Mouse (Mus musculus): Measurements from ENCODE around the gene Cacna1s. TPM values are rescaled to one million over a fixed set of nuclear protein-coding genes. Genes with fewer than 3 reads are reported as not detected.

Gene Cacna1s
- total RNA-seq, 2 experiments from 2014 or later = 558 to 576 TPM

DNA sequence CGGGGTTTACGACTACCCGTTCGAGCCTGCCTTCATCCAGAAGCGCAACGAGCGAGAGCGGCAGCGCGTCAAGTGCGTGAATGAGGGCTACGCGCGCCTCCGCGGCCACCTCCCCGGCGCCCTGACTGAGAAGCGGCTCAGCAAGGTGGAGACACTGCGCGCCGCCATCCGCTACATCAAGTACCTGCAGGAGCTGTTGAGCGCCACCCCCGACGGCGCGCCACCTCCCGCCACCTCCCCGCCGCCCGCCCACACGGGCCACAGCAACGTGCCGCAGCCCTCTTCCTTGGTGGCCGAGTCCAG lies 1.6 kb upstream of the Cacna1s start:
- no peak for DNase-seq

DNA sequence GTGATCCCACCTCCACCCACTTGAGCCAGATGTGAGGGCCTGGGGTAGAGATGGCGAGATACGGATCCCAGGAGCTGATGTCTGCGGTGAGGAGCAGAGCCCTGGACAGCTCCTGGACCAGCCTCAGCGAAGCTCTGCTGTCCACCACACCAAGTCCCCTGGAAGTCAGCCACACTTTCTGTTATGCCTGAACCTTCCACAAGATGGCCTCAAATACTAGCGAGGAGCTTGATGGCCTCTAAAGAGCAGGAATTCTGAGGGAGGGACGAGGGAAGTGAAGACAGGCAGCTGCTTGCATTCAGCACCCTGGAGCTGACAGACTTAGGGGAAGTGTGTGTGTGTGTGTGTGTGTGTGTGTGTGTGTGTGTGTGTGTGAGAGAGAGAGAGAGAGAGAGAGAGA lies 1.1 kb upstream of the Cacna1s start:
- peak; percentile 70 for DNase-seq

DNA sequence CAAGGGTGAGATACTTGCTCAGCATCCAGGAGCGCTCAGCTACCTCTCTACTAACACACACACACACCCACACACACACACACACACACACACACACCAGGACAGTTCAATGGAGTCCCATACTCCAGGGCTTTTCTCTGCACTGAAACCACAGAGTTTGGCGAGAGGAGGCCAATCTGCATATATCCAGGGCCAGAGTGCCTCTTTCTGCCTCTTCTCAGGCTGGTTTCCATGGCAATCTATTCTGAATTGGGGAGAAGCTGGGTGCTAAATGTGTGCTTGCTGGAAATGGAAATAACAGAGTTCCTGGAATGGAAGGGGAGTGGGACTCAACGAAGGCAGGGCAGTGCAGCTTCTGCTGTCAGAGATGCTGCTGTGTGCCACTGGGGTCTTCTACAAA lies 3.2 kb downstream of the Cacna1s start:
- DNase-seq = no peak

DNA sequence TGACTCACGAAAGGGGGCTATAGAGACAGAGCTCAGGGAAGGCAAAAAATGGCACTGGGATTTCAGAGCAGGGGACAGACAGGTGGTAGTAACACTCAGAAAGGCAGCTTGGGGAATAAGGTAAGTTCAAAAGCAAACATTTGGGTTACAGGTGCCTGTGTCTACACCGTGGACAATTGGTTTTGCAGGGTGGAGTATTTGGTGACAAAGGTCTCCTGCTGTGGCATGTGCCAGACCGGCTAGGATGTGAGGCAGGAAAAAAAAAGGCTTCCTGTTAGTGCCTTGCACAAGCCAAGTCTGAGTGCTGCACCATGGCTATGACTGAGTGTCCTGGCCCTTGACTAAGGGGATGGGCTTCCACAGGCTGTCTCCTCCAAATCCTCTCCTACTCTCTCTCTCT lies 6.0 kb downstream of the Cacna1s start:
- DNase-seq = no peak

DNA sequence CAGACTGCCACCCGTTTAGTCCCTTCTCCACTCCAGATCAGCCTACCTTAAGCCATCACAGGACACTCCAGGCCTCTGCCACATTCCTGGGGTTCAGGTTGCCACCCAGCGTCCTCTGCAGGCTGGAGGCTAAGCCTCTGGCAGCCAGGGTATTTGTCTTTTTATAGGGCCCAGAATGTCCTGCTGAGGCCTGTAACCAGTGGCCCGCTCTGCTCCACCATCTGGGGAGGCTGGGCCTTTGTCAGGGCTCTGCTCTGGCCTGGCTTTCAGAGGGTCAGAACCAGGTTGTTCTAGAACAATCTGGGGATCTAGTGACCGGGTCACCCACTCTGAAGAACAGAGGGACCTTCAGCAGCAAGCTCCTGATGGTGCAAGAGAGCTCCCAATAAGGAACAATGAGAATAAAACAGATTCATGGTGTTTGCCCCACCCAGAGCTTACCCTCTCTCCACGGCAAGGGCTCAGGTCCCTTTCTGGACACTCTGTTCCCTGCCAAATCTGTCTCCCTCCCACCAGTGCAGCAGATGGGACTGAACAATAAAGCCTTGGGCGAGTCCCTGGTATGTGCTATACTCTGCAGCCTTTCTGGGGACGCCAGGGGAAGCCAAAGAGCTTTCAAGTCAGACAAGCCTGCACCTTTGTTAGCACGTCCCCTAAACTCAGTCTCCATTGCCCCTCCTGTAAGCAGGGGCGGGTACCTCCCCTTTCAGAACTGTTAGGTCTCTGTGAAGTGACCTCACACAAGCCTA lies 8.7 kb downstream of the Cacna1s start:
- DNase-seq = peak; percentile 77

DNA sequence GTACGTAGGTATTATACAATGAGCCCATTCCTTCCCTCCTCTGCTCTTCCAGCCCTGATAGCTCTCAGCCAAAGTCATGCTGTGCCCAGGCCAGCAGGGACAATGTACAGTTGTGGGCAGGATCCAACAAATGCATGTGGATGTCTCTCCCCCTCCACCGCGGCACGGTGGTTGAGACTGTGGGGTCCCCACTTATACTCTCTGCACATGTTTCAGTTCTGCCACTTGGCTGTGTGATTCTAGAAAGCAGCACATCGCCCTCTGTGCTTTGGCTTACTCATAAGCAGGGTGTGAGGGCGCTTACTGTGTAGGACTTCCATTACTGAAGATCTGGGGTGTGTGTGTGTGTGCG lies 9.2 kb downstream of the Cacna1s start:
- DNase-seq = no peak

DNA sequence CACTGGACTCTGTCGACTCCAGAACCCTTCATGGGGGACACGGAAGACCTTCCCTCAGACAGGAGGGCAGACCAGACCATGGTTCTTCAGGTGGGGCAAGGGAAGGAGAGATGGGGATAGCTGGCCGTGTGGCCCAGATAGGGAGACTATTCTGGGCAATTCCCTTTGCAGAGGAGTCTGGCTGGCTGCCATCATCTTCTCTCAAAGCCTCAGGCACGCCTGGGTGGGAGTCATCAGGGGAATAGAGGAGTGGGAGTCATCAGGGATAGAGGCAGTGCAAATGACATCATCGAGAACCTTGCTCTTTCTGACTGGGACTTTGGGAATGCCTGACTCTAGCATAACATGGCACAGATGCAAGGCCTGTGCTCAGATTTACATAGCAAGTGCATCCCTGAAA lies 11.4 kb downstream of the Cacna1s start:
- DNase-seq = no peak

DNA sequence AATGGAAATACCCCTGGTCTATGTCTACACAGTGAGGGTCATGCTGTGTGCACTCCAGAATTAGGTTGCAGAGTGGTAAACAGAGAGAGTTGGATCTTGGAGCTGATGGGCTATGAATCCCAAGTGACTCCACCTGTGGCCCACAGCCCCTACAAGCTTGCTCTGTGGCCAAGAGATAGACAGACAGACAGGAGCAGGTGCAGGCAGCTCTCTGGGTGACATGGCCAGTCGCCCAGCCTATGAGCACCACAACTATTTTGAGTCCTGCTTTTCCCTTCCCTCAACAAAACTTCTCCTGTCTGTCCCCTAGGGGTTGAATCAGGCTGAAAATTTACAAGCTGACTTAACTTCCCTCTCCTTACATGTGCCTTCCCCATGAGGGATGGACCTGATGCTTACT lies 14.1 kb downstream of the Cacna1s start:
- peak; percentile 61 for DNase-seq

DNA sequence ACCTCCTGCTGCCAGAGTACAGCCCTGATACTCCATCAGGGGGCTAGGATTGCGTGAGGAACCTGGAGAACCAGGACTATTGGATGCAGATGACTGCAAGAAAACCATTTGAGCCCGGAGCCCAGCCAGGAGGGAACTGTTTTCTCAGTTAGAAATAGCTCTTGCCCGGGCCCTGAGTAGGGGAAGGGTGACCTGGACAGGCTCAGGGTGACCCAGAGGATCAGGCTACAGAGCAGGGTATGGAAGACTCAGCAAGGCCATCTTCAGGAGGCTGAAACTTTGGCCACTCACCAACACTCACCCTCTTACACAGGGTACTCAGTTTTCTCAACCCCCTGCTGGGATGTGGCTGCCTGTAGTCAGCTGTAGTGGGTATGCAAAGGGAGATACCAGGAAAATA lies 15.0 kb downstream of the Cacna1s start:
- peak; percentile 26 for DNase-seq

DNA sequence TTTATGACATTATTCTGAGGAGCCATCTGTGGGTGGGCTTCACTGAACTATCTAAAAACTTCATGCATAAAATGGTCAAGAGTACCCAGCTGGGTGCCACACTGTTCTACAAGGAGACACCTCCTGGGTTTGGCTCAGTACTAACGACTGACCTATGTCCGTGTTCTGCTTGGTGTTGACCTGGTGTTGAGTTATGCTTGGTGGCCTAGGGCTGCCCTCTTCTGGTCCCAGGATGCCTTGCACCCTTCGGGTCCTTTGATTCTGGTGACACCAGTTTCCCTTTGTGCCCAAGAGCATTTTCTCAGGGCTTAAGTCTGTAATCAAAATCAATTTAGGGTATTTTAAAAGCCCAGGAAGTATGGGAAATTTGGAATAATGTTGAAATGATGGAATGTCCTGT lies 23.5 kb downstream of the Cacna1s start:
- peak; percentile 47 for DNase-seq

DNA sequence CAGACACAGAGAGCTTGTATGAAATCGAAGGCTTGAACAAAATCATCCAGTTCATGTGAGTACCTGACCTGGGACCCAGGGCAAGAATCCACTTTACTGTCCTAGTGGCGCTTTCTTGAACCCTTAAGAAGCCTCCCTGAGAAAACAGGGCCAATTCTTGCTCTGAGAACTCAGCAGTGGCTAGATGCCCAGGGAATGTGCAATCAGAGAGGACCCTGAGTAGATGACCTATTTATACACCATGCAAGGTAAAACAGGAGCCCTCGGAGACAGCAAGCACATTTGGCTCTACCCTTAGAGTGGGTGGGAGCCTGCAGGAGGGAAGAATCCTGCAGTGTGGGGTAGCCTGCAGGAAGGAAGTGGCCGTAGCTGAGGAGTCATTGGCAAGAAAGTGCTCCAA lies 25.1 kb downstream of the Cacna1s start:
- peak; percentile 28 for DNase-seq

DNA sequence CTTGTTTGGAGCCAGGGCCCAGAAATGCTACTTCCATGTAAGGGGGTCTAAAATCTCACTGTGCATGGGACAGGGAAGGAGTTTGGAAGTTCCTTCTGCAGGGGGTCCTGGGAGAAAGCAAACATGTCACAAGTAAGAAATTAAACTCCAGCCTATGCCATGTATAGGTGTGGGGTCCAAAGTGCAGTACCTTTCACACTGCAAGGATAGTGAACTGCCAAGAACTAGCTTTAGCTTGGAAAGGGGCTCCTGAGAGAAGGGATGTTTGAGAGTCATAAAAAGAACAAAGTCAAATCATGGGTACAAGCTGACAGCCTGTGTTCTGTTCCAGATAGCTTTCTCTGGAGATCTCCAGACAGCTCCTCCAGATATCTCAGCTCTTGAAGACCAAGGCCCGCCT lies 28.6 kb downstream of the Cacna1s start:
- no peak for DNase-seq

DNA sequence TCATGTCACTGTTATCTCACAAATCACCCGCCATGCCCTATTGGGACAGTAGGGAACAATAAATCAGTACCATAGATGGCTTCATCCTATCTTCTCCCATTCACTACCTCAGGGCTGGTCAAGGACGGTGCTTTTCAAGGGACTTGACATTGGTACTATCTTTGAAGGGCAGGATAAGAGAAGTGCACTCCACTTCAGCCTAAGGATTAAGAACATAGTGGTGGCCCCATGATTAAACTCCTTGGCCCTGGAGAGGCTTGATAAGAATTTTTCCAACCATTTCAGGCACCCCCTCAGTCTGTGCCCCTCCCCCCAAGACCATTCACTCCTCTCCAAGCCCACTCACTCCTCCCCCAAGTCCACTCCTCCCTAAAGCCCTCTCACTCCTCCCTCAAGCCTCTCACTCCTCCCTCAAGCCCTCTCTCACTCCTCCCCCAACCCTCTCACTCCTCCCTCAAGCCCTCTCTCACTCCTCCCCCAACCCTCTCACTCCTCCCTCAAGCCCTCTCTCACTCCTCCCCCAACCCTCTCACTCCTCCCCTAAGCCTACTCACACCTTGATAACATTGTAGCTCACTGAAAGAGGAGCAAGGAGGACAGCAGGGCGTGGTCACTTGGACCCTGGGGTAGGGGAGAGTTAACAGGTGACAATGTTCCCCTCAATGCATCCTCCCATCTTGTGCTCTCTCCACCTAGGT lies 33.6 kb downstream of the Cacna1s start:
- DNase-seq = no peak

DNA sequence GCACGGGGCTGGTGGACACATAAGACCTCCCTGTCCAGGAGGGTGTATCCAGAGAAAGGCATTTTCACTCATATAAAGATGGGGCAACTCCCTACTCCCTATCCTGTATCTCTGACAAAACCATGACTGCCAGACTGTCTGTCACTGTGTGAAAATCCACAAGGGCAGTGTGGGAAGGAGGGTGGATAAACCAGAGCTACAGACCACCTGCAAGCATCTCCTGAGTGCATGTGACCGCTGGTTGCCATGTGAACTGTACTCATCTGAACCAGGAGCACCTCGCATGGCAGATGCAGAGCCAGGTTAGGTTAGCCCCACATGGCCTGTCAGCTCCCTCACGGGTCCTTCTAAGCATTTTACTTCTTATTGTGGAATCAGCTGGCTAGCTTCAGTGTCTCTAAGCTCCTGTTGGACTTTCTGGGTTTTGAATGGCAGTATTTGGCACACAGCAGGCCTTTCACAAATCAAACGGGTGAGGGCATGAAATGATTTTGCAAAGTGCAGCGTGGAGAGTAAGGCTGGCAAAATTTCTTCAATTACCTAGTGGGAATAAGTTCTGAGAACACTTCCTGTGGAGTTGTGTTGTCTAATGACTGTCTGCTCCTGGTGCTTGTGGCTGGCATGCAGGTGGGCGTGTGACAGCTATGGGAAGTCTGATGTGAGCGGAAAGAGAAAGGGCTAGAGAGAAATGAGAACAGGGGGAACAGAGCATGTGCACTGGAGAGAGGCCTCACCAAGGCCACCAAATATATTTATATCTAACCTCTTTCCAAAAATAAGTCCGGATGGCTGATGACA lies 37.0 kb downstream of the Cacna1s start:
- no peak for DNase-seq

DNA sequence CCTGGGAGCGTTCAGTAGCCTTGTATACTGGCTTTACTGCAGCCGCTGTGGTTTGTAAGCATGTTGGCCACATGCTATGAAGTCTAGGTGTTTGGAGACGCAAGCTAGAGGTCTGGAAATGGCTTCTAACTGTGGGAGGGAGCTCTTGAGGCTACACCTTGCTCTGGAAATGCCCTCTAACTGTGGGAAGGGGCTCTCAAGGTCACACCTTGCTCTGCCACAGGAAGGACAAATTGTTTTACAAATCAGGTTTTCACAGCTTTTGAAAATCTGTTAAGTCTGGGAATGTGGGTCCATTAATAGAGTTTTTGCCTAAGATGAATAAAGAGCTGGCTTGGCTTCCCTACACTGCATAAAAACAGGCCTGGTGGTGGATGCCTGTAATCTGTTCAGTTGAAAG lies 41.2 kb downstream of the Cacna1s start:
- no peak for DNase-seq

DNA sequence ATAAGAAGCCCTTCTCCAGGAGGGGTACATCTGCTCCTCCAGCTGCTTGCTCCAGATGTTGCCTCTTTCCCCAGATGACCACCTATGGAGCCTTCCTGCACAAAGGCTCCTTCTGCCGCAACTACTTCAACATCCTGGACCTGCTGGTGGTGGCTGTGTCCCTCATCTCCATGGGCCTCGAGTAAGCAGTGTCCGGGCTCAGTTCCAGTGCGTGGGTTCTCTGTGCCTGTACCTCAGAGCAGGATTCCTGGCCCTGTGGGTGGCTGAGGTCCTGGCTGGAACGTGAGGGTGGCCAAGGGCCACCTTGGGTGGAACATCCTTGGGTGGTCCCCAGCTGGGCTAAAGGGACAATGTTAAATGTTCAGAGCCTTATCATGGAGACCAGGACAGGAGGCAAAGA lies 42.3 kb downstream of the Cacna1s start:
- DNase-seq = no peak

DNA sequence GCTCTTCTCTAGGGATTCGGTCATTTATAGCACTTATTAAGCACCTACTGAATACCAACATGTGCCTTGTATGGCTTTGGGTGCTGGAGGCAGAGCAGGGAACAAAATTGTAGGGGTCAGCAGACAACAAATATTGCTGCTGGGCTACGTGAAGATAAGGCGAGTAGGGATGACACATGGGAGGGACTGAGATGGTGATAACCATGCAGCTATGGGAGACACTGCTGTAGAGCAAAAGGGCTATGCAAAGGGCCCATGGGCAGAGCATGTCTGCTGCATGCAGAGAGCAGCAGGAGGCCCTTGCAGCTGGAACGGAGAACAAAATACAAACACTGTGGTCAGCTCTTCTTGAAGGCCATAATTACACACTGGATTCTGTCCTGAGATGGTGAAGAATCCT lies 49.5 kb downstream of the Cacna1s start:
- no peak for DNase-seq

DNA sequence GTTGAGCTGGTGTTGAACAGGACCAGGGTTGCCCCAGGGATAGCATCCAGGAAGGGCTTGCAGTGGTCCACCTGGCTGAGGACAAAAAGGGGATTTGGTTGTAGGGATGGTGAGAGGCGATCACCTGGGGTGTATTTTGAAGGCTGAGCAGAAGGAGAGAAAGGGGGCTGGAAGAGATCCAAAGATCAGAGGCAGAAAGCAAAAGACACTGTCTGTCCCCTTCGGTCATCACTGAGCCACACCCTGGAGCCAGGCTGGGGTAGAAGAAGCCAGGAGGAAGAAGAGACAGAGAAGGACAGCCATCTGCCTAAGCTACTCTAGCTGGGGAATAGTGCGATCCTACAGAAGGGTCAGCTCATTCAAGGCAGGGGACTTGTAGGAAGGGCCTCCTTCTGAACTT lies 50.0 kb downstream of the Cacna1s start:
- no peak for DNase-seq

DNA sequence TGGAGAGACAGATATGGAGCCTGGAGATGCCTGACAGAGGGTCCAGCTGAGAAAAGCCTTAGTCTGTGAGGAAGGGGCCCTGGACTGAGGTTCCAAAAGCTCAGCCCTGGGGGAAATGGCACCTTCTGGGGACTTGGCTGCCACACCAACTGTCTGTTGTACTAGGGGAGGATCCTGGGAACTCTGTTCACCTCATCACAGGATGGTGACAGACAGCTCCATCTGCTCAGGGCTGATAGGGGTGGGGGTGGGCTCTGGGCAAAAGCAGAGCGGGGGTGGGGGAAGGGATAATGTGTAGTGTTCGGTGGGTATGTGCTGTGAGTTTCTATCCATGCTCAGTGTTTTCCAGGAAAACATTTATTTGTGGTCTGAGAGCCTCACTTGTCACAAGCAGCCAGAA lies 50.4 kb downstream of the Cacna1s start:
- no peak for DNase-seq

DNA sequence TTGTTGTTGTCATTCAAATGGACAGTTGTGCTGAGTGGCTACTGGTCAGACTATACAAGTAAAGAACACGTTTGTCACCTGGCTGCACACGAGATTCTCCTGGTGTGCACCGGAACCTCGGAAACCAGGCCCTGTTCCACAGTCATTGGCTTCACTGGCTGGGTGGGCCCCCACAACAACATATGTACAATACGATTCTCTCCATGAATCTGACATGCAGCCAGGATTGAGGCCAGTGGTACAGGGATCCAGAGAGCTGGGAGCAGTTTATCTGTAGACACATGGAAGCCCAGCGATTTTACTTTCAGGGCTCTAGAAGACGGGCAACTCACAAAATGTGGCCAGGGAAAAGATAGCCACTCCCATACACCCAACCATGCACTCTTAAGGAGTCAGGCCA lies 51.1 kb downstream of the Cacna1s start:
- DNase-seq = no peak

DNA sequence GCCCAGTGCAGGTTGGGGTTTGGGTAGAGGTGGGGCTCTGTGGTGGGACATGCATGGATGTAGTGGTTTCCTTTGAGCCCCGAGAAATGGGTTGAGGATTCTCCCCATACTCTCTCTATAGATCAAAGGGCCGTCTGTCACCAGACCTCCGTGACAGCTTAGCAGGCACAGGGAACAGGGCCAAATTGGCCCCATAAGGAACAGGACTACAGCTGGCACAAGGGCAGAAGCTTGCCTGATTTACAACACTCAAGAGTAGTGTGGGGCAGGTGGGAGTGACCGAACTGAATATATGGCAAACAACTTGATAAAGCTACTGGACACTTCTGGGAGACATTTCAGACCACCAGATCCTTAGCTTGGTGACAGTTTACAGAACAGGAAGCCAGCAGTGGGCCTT lies 52.2 kb downstream of the Cacna1s start:
- DNase-seq = no peak

DNA sequence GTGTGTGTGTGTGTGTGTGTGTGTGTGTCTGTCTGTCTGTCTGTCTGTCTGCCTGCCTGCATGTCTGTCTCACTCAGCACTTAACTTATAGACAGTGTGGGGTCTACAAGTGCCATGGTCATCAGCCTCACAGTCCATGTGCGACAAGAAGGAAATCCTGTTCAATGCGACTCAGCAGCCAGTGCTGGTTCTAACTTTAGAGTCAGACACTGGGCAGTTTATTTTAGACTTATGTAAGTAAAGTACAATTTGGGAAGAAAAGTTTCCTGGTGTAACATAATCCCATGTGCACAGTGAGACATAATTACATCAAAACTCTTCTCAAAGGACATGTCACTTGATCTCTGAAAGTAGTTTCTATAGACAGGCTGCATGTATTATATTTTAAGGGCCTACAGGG lies 56.9 kb downstream of the Cacna1s start:
- DNase-seq = no peak

DNA sequence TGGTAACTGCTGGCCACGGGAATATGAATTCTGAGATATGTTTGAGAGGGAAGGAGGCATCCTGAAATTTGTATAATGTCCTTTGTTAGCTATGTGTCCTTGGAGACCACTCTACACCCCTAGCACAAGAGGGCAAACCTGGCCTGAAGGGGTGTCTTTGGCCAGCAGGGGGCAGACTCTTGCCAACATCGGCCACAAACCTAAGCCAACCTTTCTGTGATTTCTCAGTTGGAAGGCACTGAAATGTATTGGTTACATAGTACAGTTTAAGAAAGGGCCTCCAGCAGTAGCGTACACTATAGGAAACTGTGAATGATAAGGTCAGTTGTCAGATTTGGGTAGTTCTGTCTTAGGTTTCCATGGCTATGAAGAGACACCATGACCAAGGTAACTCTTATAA lies 63.6 kb downstream of the Cacna1s start:
- DNase-seq = peak; percentile 64

DNA sequence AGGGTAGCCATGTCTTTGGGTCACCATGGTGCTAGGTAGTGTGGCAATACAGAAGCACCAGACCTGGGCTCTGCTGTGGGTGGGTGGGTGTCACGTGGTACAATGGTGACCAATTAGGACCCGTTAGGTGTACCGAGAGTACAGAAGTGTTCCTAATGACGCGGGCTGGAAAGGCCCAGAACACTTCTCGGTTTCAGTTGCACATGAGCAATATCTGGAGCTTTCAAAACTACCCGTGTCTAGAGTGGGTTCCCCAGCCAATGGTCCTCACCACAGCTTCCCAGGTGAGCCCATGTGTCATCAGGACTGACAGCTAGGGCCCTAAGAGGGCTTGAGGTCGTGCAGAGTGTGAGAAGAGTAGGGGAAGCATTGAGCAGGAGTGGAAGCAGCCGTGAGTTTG lies 64.5 kb downstream of the Cacna1s start:
- DNase-seq = no peak
